Mouse (Mus musculus): ENCODE results near the gene Tbrg4. TPM values are rescaled to one million over a fixed set of nuclear protein-coding genes. Genes with fewer than 3 reads are reported as not detected.
A peak's percentile ranks its signal among the peaks of the same experiment; 100 is the strongest.

Tbrg4 gene
- polyA plus RNA-seq, 1 experiment, result 190 TPM

DNA sequence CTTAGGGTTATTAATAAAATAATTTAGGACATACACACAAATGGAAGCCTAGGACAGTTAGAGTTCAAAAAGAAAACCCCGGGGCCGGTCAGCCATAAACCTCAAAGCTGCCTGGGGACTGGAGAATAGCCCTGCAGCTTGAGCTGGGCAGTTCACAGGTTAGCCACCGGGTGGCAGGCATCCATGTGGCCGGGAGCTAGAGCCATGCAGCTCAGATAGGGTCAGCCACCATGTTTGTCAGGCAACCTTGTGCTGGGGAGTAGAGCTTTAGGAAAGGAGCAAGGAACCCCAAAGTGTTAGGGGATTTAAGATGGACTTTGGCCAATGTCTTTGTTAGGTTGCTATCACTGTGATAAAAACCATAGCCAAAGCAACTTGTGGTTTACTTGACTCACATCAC, 2.7 kb upstream of the Tbrg4 start:
- no peaks in the 10 kb centered on the region for H3K27me3 ChIP-seq (ENCODE audit: control insufficient read depth, insufficient read depth, low read length)
- H3K36me3 ChIP-seq (ENCODE audit: control insufficient read depth, insufficient read depth, low read length), result 0 out of 2 replicates have a peak, but pooled peaks cover 3% of the 10 kb centered on the region
- H3K27ac ChIP-seq (ENCODE audit: control insufficient read depth, insufficient read depth, low read length), result peak overlapping the region; percentile 86; the same call in 1 of the 2 replicates
- peak; percentile 74; the same call in 1 of the 2 replicates for TF ChIP-seq CTCF (IDR thresholded peaks at IDR 0.05; ENCODE audit: borderline replicate concordance, control insufficient read depth, extremely low read depth, insufficient read depth, low read length, poor library complexity)
- no peak for TF ChIP-seq POLR2A (IDR thresholded peaks at IDR 0.05; ENCODE audit: control insufficient read depth, extremely low read depth, insufficient read depth, low read length, poor library complexity)
- H3K4me3 ChIP-seq (ENCODE audit: control insufficient read depth, insufficient read depth, low read length), result no peak overlapping the region
- peak; percentile 67 for DNase-seq
- H3K4me1 ChIP-seq (replicated peaks; ENCODE audit: control insufficient read depth, insufficient read depth, low read length), result peaks cover 17% of the 10 kb centered on the region
- WGBS, result 52% methylated on average over 4 of the region's 4 CpGs

- 10% methylated on average over 4 of the region's 4 CpGs for WGBS
- Histone ChIP-seq H3K4me3 (ENCODE audit: control insufficient read depth, insufficient read depth, low read length) (no peak overlapping the region), H3K36me3 (ENCODE audit: control insufficient read depth, insufficient read depth, low read length) (peaks cover 8% of the 10 kb centered on the region; the same call in 1 of the 2 replicates), H3K4me1 (replicated peaks; ENCODE audit: control insufficient read depth, insufficient read depth, low read length) (peaks cover 17% of the 10 kb centered on the region), H3K27me3 (ENCODE audit: control insufficient read depth, insufficient read depth, low read length) (no peaks in the 10 kb centered on the region), H3K27ac (ENCODE audit: control insufficient read depth, insufficient read depth, low read length) (peak overlapping the region; percentile 54; the same call in 1 of the 2 replicates)
- peak; percentile 48 for DNase-seq
- TF ChIP-seq CTCF (IDR thresholded peaks at IDR 0.05; ENCODE audit: borderline replicate concordance, control insufficient read depth, extremely low read depth, insufficient read depth, low read length, poor library complexity) (no peak), POLR2A (IDR thresholded peaks at IDR 0.05; ENCODE audit: control insufficient read depth, extremely low read depth, insufficient read depth, low read length, poor library complexity) (no peak)
These were observed 1.9 kb upstream of the Tbrg4 start for GRCm38 (mm10) chr11:6627731-6628130.

DNA sequence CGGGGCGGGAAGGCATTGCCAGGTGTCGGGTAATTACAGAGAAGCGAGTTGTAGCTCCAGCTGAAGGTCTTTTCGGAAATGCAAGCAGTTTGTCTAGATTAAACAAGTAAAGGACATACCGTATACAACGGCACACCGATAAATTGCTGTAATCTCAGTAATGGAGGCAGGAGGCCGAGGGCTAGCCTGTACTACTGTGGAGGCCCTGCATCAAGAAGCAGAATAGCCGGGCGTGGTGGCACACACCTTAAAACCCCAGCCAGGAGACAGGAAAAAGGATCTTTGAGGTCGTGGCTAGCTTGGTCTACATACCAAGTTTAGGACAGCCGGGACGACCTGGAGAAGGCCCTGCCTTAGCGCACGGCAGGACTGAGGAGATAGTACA, 513 bp upstream of the Tbrg4 start:
- peak overlapping the region; percentile 93 for H3K4me3 ChIP-seq (ENCODE audit: control insufficient read depth, insufficient read depth, low read length)
- DNase-seq, result no peak
- TF ChIP-seq CTCF (IDR thresholded peaks at IDR 0.05; ENCODE audit: borderline replicate concordance, control insufficient read depth, extremely low read depth, insufficient read depth, low read length, poor library complexity), result no peak
- TF ChIP-seq POLR2A (IDR thresholded peaks at IDR 0.05; ENCODE audit: control insufficient read depth, extremely low read depth, insufficient read depth, low read length, poor library complexity), result no peak
- H3K27me3 ChIP-seq (ENCODE audit: control insufficient read depth, insufficient read depth, low read length), result no peaks in the 10 kb centered on the region
- peaks cover 17% of the 10 kb centered on the region for H3K4me1 ChIP-seq (replicated peaks; ENCODE audit: control insufficient read depth, insufficient read depth, low read length)
- H3K36me3 ChIP-seq (ENCODE audit: control insufficient read depth, insufficient read depth, low read length), result peaks cover 13% of the 10 kb centered on the region
- H3K27ac ChIP-seq (ENCODE audit: control insufficient read depth, insufficient read depth, low read length), result peak overlapping the region; percentile 62
- WGBS, result 13% methylated on average over 16 of the region's 16 CpGs

- Histone ChIP-seq H3K4me3 (ENCODE audit: control insufficient read depth, insufficient read depth, low read length) (peak overlapping the region; percentile 93), H3K36me3 (ENCODE audit: control insufficient read depth, insufficient read depth, low read length) (peaks cover 25% of the 10 kb centered on the region), H3K27me3 (ENCODE audit: control insufficient read depth, insufficient read depth, low read length) (no peaks in the 10 kb centered on the region), H3K4me1 (replicated peaks; ENCODE audit: control insufficient read depth, insufficient read depth, low read length) (peaks cover 17% of the 10 kb centered on the region), H3K27ac (ENCODE audit: control insufficient read depth, insufficient read depth, low read length) (no peak overlapping the region)
- DNase-seq, result no peak
- TF ChIP-seq POLR2A (IDR thresholded peaks at IDR 0.05; ENCODE audit: control insufficient read depth, extremely low read depth, insufficient read depth, low read length, poor library complexity), result no peak
- no peak for TF ChIP-seq CTCF (IDR thresholded peaks at IDR 0.05; ENCODE audit: borderline replicate concordance, control insufficient read depth, extremely low read depth, insufficient read depth, low read length, poor library complexity)
- 59% methylated on average over 14 of the region's 14 CpGs for WGBS
These were observed 1.1 kb downstream of the Tbrg4 start for GRCm38 (mm10) chr11:6624619-6625382.

- 52% methylated on average over 10 of the region's 10 CpGs for WGBS
- no peak overlapping the region for H3K27ac ChIP-seq (ENCODE audit: control insufficient read depth, insufficient read depth, low read length)
- TF ChIP-seq CTCF (IDR thresholded peaks at IDR 0.05; ENCODE audit: borderline replicate concordance, control insufficient read depth, extremely low read depth, insufficient read depth, low read length, poor library complexity) (no peak), POLR2A (IDR thresholded peaks at IDR 0.05; ENCODE audit: control insufficient read depth, extremely low read depth, insufficient read depth, low read length, poor library complexity) (no peak)
- H3K4me3 ChIP-seq (ENCODE audit: control insufficient read depth, insufficient read depth, low read length), result no peak overlapping the region
- H3K36me3 ChIP-seq (ENCODE audit: control insufficient read depth, insufficient read depth, low read length), result peaks cover 36% of the 10 kb centered on the region
- no peak for DNase-seq
- H3K27me3 ChIP-seq (ENCODE audit: control insufficient read depth, insufficient read depth, low read length), result no peaks in the 10 kb centered on the region
- H3K4me1 ChIP-seq (replicated peaks; ENCODE audit: control insufficient read depth, insufficient read depth, low read length), result peaks cover 17% of the 10 kb centered on the region
These were observed 2.2 kb downstream of the Tbrg4 start for GRCm38 (mm10) chr11:6623704-6624103.

DNA sequence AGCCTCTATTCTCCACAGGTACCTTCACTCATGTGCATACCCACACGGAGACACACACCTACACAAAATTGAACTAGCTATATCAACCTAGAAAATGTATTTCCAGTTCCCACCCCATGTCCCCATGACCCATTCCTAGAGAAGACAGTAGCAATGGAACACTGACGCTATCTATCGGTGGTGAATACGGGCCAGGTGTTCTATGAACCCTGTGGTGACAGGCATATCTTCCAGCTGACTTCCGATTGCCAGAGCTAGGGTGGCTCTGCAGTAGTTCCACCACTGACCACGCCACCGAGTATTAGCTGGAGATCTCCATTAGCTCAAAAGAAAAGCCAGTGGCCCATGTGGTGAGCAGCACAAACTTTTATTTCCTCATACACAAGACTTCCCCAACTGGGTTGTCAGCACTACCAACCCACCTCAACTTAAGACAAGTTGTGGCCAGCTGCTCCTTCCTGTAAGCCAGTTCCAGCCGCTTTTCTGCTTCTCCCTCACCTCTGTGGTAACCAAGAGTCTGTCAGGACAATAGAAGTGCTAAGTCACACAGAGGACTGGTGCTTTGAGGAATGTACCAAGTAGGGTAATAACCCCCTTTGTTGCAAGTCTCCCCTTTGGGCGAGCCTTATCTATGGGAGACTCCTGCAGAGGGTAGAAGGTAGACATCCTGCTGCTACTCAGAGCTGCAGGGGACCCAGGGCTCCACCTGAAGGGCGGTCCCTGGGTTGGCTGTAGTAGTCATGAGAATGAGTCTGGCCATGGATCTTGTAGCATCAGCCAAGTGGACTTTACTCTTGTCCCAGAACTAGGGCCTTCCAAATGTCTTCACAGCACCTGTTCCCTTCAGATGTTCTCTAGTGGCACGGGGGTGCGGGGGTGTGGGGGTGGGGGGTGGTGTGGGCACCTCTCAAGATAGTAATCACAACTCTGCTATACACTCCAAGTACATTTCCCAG, 10.3 kb downstream of the Tbrg4 start:
- Histone ChIP-seq H3K4me3 (ENCODE audit: control insufficient read depth, insufficient read depth, low read length) (no peak overlapping the region), H3K4me1 (replicated peaks; ENCODE audit: control insufficient read depth, insufficient read depth, low read length) (no peaks in the 10 kb centered on the region), H3K27ac (ENCODE audit: control insufficient read depth, insufficient read depth, low read length) (no peak overlapping the region), H3K36me3 (ENCODE audit: control insufficient read depth, insufficient read depth, low read length) (peaks cover 49% of the 10 kb centered on the region), H3K27me3 (ENCODE audit: control insufficient read depth, insufficient read depth, low read length) (no peaks in the 10 kb centered on the region)
- DNase-seq, result no peak
- WGBS, result 61% methylated on average over 12 of the region's 12 CpGs
- TF ChIP-seq POLR2A (IDR thresholded peaks at IDR 0.05; ENCODE audit: control insufficient read depth, extremely low read depth, insufficient read depth, low read length, poor library complexity) (no peak), CTCF (IDR thresholded peaks at IDR 0.05; ENCODE audit: borderline replicate concordance, control insufficient read depth, extremely low read depth, insufficient read depth, low read length, poor library complexity) (no peak)

Measured in thymus, adult 2 months (tissue).